Mouse (Mus musculus): ENCODE results near the gene Kidins220.

DNA sequence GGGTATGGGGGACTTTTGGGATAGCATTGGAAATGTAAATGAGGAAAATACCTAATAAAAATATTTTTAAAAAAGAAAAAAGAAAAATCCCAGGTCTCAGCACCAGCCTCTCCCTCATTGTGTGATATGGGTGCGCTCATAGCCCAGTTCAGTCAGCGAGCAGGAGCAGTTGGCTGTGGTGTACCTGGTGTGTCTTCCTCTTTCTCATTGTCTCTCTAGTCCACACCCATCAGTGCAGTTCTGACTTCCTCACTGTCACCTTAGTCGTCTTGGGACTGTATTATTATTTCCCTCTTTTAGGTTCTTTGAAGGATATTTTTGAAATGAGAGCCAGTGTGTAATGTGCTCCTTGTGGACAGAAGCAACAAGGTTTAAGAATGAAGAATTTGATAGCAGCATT, 61.3 kb downstream of the Kidins220 start:
- no peak for TF ChIP-seq CTCF (IDR thresholded peaks at IDR 0.05; ENCODE audit: borderline replicate concordance, insufficient read depth, low read depth, low read length)
- TF ChIP-seq POLR2A (IDR thresholded peaks at IDR 0.05; ENCODE audit: borderline replicate concordance, insufficient read depth, low read length) = no peak
